Mouse (Mus musculus) right cerebral cortex, postnatal 36 days (tissue): ENCODE data around the gene Ypel1.

Source experiments
- DNase-seq, 2 experiments: peaks; one replicate each; pipeline ENCODE4 v3.0.0; 2022; ENCODE audit warnings: low spot score in 2 of 2, mixed read lengths in 1 of 2

Ypel1 gene

GRCm38 (mm10) chr16:17086669-17087193, 17.2 kb downstream of the Ypel1 start:
- DNase-seq = peak in 1 of 2 experiments; percentile 69

GRCm38 (mm10) chr16:17088346-17088745, 18.9 kb downstream of the Ypel1 start:
- no peak for DNase-seq

GRCm38 (mm10) chr16:17096938-17097337, 27.4 kb downstream of the Ypel1 start:
- no peak for DNase-seq

- DNase-seq = no peak
Observed at GRCm38 (mm10) chr16:17102630-17103220, 33.2 kb downstream of the Ypel1 start.

GRCm38 (mm10) chr16:17104600-17104999, 35.1 kb downstream of the Ypel1 start:
- DNase-seq = no peak

GRCm38 (mm10) chr16:17110771-17111743, 41.6 kb downstream of the Ypel1 start, which contains the start of gene Ppil2:
TSS of gene Ppil2 (minus strand) at chr16:17111257.
- DNase-seq = peak; percentile 61 to 77

- no peak for DNase-seq
Observed at GRCm38 (mm10) chr16:17117309-17117799, 47.9 kb downstream of the Ypel1 start.

GRCm38 (mm10) chr16:17121569-17121968, 52.1 kb downstream of the Ypel1 start:
- no peak for DNase-seq

- DNase-seq = no peak
Observed at GRCm38 (mm10) chr16:17124119-17124870, 54.8 kb downstream of the Ypel1 start.

GRCm38 (mm10) chr16:17124871-17125520, 55.5 kb downstream of the Ypel1 start, which contains the start of gene 2610318N02Rik:
TSS of gene 2610318N02Rik (minus strand) at chr16:17125167.
- DNase-seq = peak; percentile 48 to 63

GRCm38 (mm10) chr16:17127292-17127691, 57.8 kb downstream of the Ypel1 start:
- no peak for DNase-seq

GRCm38 (mm10) chr16:17131191-17132088, 61.9 kb downstream of the Ypel1 start:
- DNase-seq = no peak

GRCm38 (mm10) chr16:17132089-17132905, 62.8 kb downstream of the Ypel1 start, which contains the start of gene Sdf2l1:
TSS of gene Sdf2l1 (minus strand) at chr16:17132383.
- DNase-seq = peak; percentile 96 to 97

GRCm38 (mm10) chr16:17132906-17133200, 63.4 kb downstream of the Ypel1 start:
- no peak for DNase-seq
